Mouse (Mus musculus): ENCODE data around the gene Ano9. TPM values are rescaled to one million over a fixed set of nuclear protein-coding genes. Genes with fewer than 3 reads are reported as not detected.

Ano9 gene
- not detected for total RNA-seq (2021)
- long read RNA-seq, experiment 1: 0 reads
- long read RNA-seq, experiment 2: 0 reads

GRCm38 (mm10) chr7:141117636-141118035 is at the start of gene Ano9:
Ano9 (minus strand) TSS chr7:141117806.
- no peak within 1 kb of the TSS for H3K4me3 ChIP-seq
- TF ChIP-seq CTCF (conservative IDR thresholded peaks at IDR 0.05): no peak
- no peak for DNase-seq (ENCODE audit: low spot score in 2 of 2)
- H3K27ac ChIP-seq: no peak within 1 kb of the TSS

- TF ChIP-seq CTCF (conservative IDR thresholded peaks at IDR 0.05): no peak
- H3K4me3 ChIP-seq: no peak overlapping the region
- DNase-seq (ENCODE audit: low spot score in 2 of 2): peak in 1 of 2 experiments; percentile 8
- no peak overlapping the region for H3K27ac ChIP-seq
Observed at GRCm38 (mm10) chr7:141164850-141165249, 47.2 kb upstream of the Ano9 start.

GRCm38 (mm10) chr7:141164397-141164796 is 46.8 kb upstream of the Ano9 start:
- H3K4me3 ChIP-seq: no peak overlapping the region
- TF ChIP-seq CTCF (conservative IDR thresholded peaks at IDR 0.05): no peak
- no peak overlapping the region for H3K27ac ChIP-seq
- DNase-seq (ENCODE audit: low spot score in 2 of 2): peak in 1 of 2 experiments; percentile 9

- Histone ChIP-seq H3K4me3 (no peak overlapping the region), H3K27ac (no peak overlapping the region)
- TF ChIP-seq CTCF (conservative IDR thresholded peaks at IDR 0.05): no peak
- no peak for DNase-seq (ENCODE audit: low spot score in 2 of 2)
Observed at GRCm38 (mm10) chr7:141155362-141155761, 37.8 kb upstream of the Ano9 start.

- Histone ChIP-seq H3K27ac (no peak overlapping the region), H3K4me3 (no peak overlapping the region)
- no peak for DNase-seq (ENCODE audit: low spot score in 2 of 2)
- TF ChIP-seq CTCF (conservative IDR thresholded peaks at IDR 0.05): no peak
Observed at GRCm38 (mm10) chr7:141148639-141149038, 31.0 kb upstream of the Ano9 start.

GRCm38 (mm10) chr7:141147044-141147443 is 29.4 kb upstream of the Ano9 start:
- no peak for DNase-seq (ENCODE audit: low spot score in 2 of 2)
- no peak for TF ChIP-seq CTCF (conservative IDR thresholded peaks at IDR 0.05)
- Histone ChIP-seq H3K4me3 (no peak overlapping the region), H3K27ac (0 out of 2 replicates have a peak overlapping the region, but pooled peaks have one; percentile 7)

- DNase-seq (ENCODE audit: low spot score in 2 of 2): no peak
- TF ChIP-seq CTCF (conservative IDR thresholded peaks at IDR 0.05): no peak
- peak overlapping the region; percentile 57; the same call in 1 of the 2 replicates for H3K27ac ChIP-seq
- H3K4me3 ChIP-seq: no peak overlapping the region
Observed at GRCm38 (mm10) chr7:141146043-141146595, 28.5 kb upstream of the Ano9 start.

GRCm38 (mm10) chr7:141145403-141145802 is 27.8 kb upstream of the Ano9 start:
- H3K27ac ChIP-seq: peak overlapping the region; percentile 57; the same call in 1 of the 2 replicates
- no peak overlapping the region for H3K4me3 ChIP-seq
- TF ChIP-seq CTCF (conservative IDR thresholded peaks at IDR 0.05): no peak
- DNase-seq (ENCODE audit: low spot score in 2 of 2): no peak

GRCm38 (mm10) chr7:141144650-141145049 is 27.0 kb upstream of the Ano9 start:
- H3K4me3 ChIP-seq: no peak overlapping the region
- TF ChIP-seq CTCF (conservative IDR thresholded peaks at IDR 0.05): no peak
- DNase-seq (ENCODE audit: low spot score in 2 of 2): no peak
- no peak overlapping the region for H3K27ac ChIP-seq

GRCm38 (mm10) chr7:141143861-141144260 is 26.3 kb upstream of the Ano9 start:
- no peak for TF ChIP-seq CTCF (conservative IDR thresholded peaks at IDR 0.05)
- no peak for DNase-seq (ENCODE audit: low spot score in 2 of 2)

GRCm38 (mm10) chr7:141143112-141143511 is 25.5 kb upstream of the Ano9 start:
- no peak for DNase-seq (ENCODE audit: low spot score in 2 of 2)
- peak; percentile 74 for TF ChIP-seq CTCF (conservative IDR thresholded peaks at IDR 0.05)
- no peak overlapping the region for H3K4me3 ChIP-seq
- peak overlapping the region; percentile 9; the same call in 1 of the 2 replicates for H3K27ac ChIP-seq

More at GRCm38 (mm10) chr7:141143861-141144260, 26.3 kb upstream of the Ano9 start:
- no peak overlapping the region for H3K4me3 ChIP-seq
- no peak overlapping the region for H3K27ac ChIP-seq

- Histone ChIP-seq H3K27ac (no peak overlapping the region), H3K4me3 (no peak overlapping the region)
- no peak for DNase-seq (ENCODE audit: low spot score in 2 of 2)
- no peak for TF ChIP-seq CTCF (conservative IDR thresholded peaks at IDR 0.05)
Observed at GRCm38 (mm10) chr7:141141326-141141725, 23.7 kb upstream of the Ano9 start.

GRCm38 (mm10) chr7:141131904-141132755 is 14.5 kb upstream of the Ano9 start:
- Histone ChIP-seq H3K4me3 (peak overlapping the region; percentile 99), H3K27ac (peak overlapping the region; percentile 91; the same call in 1 of the 2 replicates)
- no peak for DNase-seq (ENCODE audit: low spot score in 2 of 2)
- no peak for TF ChIP-seq CTCF (conservative IDR thresholded peaks at IDR 0.05)
